Mouse (Mus musculus): ENCODE measurements around the gene Trappc12.

GRCm38 (mm10) chr12:28688996-28689395 lies 61.3 kb downstream of the Trappc12 start:
- TF ChIP-seq CTCF (IDR thresholded peaks at IDR 0.05): no peak
- no peak for TF ChIP-seq EP300 (IDR thresholded peaks at IDR 0.05)

All from lung, postnatal 0 days (tissue).